Mouse (Mus musculus): Measurements from ENCODE around the gene Coro2a.

DNA sequence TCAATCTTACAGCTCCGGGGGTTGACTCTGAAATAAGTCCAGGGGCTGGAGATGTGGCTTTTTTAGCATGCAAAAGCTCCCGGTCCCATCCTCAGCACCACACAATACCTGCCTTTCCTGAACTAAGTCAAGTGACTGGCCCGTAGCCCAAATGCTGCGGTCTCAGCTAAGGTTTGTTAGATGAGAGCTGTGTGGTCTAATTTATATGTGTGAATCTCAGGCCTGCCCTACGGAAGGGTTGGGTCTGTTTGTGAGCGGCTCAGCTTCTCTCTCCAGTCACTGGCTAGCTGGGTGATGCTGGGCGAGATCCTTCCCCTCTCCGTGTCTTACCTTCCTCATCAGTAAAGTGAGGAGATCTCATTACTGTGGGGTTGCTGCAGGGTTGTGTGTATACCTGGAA lies 33.8 kb downstream of the Coro2a start:
- TF ChIP-seq POLR2A (IDR thresholded peaks at IDR 0.05; ENCODE audit: borderline replicate concordance, control insufficient read depth, low read depth, low read length) (no peak), CTCF (IDR thresholded peaks at IDR 0.05; ENCODE audit: control insufficient read depth, insufficient read depth, low read length) (no peak)

Measured in bone marrow, adult 2 months (tissue).